Mouse (Mus musculus): ENCODE measurements around the gene Psmd6.

DNA sequence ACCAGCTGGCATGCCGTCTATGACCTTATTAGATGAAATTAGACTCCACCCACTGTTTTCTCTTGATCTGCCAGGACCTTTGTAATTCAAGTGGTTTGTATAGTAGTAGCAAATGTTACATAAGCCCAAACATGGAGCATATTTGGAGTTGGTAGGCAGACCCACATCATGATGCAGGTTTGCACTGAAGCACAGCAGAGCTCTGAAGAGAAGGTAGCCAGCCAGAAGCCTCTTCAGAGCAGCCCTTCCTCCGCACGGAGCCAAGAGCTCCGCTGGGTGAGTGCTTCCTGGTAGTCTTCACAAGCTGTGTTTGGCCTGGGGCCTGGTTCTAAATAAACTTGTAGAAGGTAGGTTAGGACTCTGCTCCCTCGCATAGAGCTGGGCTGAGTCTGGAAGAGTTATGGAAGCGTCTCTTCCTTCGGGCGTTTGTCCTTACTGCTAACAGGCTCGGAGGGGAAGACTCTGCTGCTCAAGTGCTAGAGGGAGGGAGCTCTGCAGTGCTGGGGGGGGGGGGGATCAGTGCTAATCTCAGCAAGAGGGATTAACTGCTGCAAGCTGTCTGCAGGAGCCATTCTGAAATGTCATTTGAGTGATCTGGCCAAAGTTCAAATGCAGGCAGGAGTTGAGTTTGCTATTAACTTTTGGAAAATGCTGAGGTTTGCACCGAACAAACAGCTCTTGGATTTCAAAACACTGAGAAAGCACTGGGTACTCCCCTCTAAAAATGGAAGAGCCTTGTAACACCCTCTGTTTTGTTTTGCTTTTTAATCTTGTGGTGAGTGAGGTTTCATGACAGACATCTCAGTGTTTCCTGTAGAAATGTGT, 52.9 kb downstream of the Psmd6 start:
- no peak for TF ChIP-seq POLR2A (IDR thresholded peaks at IDR 0.05; ENCODE audit: low read depth, low read length)
- no peak for TF ChIP-seq CTCF (IDR thresholded peaks at IDR 0.05; ENCODE audit: borderline replicate concordance, insufficient read depth, low read length)

Data from embryonic fibroblast, embryonic 13.5 days (primary cell).